Mouse (Mus musculus): ENCODE results near the gene Asap3.
A peak's percentile ranks its signal among the peaks of the same experiment; 100 is the strongest.

Gene Asap3

GRCm38 (mm10) chr4:136223549-136224239, 17.5 kb downstream of the Asap3 start:
- DNase-seq (ENCODE audit: low read depth), result no peak

- no peak for DNase-seq (ENCODE audit: low read depth)
These were observed 18.0 kb downstream of the Asap3 start for GRCm38 (mm10) chr4:136224240-136224559.

GRCm38 (mm10) chr4:136224677-136225460, 18.7 kb downstream of the Asap3 start:
- no peak for DNase-seq (ENCODE audit: low read depth)

GRCm38 (mm10) chr4:136227408-136227807, 21.2 kb downstream of the Asap3 start:
- no peak for DNase-seq (ENCODE audit: low read depth)

GRCm38 (mm10) chr4:136228640-136229039, 22.5 kb downstream of the Asap3 start:
- DNase-seq (ENCODE audit: low read depth), result no peak

GRCm38 (mm10) chr4:136238669-136239068, 32.5 kb downstream of the Asap3 start:
- DNase-seq (ENCODE audit: low read depth), result no peak

GRCm38 (mm10) chr4:136239111-136239510, 32.9 kb downstream of the Asap3 start:
- no peak for DNase-seq (ENCODE audit: low read depth)

GRCm38 (mm10) chr4:136239622-136240021, 33.5 kb downstream of the Asap3 start:
- peak; percentile 65 for DNase-seq (ENCODE audit: low read depth)

GRCm38 (mm10) chr4:136240123-136240522, 34.0 kb downstream of the Asap3 start:
- DNase-seq (ENCODE audit: low read depth), result no peak

- DNase-seq (ENCODE audit: low read depth), result no peak
These were observed 34.8 kb downstream of the Asap3 start for GRCm38 (mm10) chr4:136240955-136241354.

GRCm38 (mm10) chr4:136242065-136242703, 36.0 kb downstream of the Asap3 start:
- DNase-seq (ENCODE audit: low read depth), result peak; percentile 23

GRCm38 (mm10) chr4:136242728-136243127, 36.6 kb downstream of the Asap3 start:
- DNase-seq (ENCODE audit: low read depth), result no peak

GRCm38 (mm10) chr4:136244208-136244607, 38.0 kb downstream of the Asap3 start:
- DNase-seq (ENCODE audit: low read depth), result no peak

- no peak for DNase-seq (ENCODE audit: low read depth)
These were observed 39.5 kb downstream of the Asap3 start for GRCm38 (mm10) chr4:136245681-136246080.

- DNase-seq (ENCODE audit: low read depth), result no peak
These were observed 40.4 kb downstream of the Asap3 start for GRCm38 (mm10) chr4:136246568-136246969.

- no peak for DNase-seq (ENCODE audit: low read depth)
These were observed 41.2 kb downstream of the Asap3 start for GRCm38 (mm10) chr4:136247386-136247728.

GRCm38 (mm10) chr4:136247729-136248463, 41.7 kb downstream of the Asap3 start, which contains the start of gene Tcea3:
Gene Tcea3 (plus strand): TSS chr4:136247729.
- no peak for DNase-seq (ENCODE audit: low read depth)

- DNase-seq (ENCODE audit: low read depth), result no peak
These were observed 42.5 kb downstream of the Asap3 start for GRCm38 (mm10) chr4:136248464-136249331.

GRCm38 (mm10) chr4:136249332-136249647, 43.1 kb downstream of the Asap3 start:
- DNase-seq (ENCODE audit: low read depth), result no peak

- DNase-seq (ENCODE audit: low read depth), result no peak
These were observed 43.6 kb downstream of the Asap3 start for GRCm38 (mm10) chr4:136249780-136250179.

- DNase-seq (ENCODE audit: low read depth), result no peak
These were observed 49.8 kb downstream of the Asap3 start for GRCm38 (mm10) chr4:136255919-136256318.

- peak; percentile 16 for DNase-seq (ENCODE audit: low read depth)
These were observed 50.5 kb downstream of the Asap3 start for GRCm38 (mm10) chr4:136256696-136257095.

All from c-Kit-positive CD71-positive TER-119-negative erythroid progenitor cells, embryonic 14.5 days (primary cell).